Mouse (Mus musculus): ENCODE measurements at regions not wholly inside any gene's neighbourhood (a gene's known extent, or its start where the extent isn't known, plus 50 kb on each side); places are given as distances from the start of the nearest gene placed in this dataset.
"Not testable (repeated sequence)": the region's sequence is repeated elsewhere in the genome, so short reads cannot be mapped to it uniquely, and the experiment has no call there.

DNA sequence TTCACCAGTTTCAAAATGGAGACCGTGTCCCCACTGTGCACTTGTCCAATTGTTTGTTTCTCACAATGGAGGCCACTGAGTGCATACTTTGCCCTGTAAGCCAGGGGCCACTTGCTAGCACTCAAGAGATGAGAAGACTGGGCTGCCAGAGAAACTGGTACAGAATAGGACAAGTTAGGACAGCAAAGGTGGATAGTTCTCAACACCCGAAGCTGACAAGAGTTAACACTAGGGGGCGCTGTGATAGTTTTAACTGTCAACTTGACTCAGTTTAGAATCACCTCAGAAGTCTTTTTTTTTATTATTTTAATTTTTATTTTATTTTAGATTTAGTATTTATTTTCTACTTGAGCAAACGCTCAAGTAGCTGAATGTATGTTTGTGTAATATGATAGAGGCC, 188.2 kb upstream of the Asap2 start:
- not testable (repeated sequence) for ATAC-seq

DNA sequence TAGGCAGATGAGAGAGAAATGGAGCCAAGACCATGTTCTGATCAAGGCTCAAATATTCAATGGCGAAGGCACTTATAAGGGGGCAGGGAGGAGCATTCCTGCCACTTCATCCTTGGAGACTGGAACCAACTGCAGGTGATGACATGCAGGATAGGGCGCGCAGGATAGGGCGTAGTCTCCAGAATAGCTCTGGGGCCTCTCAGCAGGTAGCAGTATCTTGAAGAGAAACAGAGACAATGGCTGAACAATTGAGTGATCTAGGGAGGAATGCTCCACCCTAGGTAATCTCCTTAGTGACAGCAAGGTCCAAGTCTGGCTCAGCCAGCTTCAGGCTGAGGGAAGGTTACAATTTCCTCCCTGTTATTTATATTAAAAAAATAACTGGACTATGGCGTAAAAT, 184.8 kb upstream of the Asap2 start:
- not testable (repeated sequence) for ATAC-seq

DNA sequence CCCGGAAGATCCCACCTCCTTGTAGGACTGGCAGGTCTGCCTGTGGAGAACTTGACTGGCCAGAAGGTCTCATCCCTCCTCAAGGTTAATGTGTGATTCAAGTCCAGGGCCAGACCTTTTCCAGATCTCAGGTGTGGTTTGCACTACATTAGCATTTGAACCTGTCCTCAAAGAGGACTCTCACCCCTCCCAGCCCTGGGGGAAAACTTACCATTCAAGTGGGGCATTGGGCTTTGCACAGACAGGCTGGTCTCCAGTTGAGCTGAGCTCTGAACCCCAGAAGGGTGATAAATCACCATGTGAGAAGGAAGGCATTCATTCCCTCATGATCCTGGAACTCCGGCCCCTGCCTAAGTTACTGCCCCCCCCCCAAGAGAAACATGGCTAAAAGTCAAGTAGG, 183.6 kb upstream of the Asap2 start:
- ATAC-seq: no peak

DNA sequence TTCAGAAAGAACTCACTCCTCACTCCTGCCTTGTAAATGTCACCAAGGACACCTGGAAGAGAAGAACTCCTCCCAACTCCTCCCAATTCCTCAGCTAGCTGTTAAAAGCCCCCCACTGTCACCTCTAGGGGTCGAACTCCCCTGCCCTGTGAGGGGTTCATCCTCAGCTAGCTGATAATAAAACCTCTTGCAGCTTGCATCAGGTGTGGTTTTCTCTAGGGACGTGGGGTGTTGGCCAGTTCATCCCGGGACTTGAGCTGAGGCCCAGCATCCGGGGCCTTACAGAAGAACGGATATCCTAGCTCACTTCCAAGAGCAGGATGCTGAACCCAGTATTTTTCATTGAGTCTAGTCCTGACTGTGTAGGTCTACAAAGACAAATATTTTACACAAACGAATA, 176.4 kb upstream of the Asap2 start:
- ATAC-seq: not testable (repeated sequence)

DNA sequence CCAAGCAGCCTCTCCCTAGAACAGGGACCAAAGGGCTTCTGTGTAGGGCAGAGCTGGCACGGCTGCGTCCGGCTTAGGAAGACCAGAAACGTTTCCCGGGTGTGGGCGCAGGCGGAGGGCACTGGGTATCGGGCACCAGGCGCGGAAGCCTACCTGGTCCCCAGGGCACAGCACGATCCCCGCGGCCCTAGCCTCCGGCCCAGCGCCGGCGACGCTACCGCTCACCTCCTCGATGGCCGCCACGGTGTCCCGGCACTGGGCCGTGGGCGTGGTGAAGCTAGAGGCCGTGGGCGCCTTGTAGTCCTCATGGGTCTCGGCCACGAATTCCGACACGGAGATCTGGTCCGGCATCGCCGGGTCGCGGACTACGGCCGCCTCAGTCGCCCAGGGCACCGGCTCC, 175.1 kb upstream of the Asap2 start:
- ATAC-seq: not testable (repeated sequence)

DNA sequence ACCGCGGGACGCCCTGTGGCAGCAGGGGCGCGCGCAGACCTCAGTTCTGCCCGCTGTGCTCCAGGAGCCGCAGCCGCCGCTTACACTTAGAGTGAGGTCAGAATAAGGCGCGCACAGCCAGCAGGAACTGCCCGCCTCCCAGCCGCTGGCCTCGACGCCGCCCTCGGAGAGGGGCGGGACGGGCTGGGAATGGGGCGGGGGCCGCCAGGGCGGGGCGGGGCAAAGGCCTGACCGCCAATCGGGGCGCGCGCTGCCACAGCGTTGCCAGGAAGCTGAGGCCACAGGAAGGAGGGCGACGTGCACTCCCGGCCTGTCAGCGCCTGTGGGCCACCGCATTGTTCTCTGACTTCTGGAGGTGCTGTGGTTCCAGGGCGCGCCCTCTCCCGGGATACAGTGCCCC, 174.7 kb upstream of the Asap2 start:
- ATAC-seq: no peak

DNA sequence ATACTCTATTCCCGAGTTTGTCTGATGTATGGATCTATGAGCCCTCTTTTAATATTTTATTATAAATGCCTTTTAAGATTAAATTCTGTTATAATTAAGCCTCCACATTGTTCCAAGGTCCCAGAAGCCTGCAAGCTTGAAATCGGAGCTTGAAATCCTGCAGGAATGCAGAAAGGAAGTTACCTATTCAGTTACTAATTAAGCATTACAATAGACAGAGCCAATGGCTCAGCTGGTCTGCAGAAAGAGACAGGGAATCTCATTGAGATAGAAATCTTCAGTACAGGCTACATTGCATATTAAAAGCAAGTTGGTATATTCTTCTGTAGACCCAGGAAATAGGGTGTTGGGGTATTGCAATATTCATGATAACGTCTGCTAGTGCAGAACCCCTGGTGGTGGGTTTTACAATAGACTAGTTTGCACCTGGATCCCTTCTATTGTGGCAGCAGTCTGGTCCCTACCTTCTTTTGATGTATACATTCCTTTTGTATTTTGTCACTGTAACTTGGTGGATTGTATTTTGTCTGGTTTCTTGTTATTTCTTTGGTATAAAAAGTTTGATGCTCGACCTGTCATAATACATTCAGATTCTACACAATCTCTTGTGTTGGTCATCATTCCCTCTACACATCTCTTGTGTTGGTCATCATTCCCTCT, 146.5 kb upstream of the Asap2 start:
- ATAC-seq: not testable (repeated sequence)

DNA sequence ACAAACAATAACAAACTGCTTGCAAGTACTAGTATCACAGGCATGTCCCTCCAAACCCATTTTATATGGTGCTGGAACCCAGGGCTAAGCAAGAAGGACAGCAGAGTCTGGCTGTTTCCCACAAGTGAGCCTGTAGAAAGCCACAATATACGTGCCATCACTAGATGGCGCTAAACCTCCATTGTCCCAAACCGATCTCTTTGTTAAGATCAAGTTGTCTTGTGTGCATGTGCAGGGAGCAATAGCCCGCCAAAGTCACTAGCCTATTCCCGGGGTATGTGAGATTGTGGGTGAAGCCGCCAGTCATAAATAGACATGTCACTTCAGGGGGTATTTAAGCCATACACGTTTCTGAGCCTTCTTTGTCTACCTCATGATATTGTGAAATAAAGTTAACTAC, 145.4 kb upstream of the Asap2 start:
- not testable (repeated sequence) for ATAC-seq

DNA sequence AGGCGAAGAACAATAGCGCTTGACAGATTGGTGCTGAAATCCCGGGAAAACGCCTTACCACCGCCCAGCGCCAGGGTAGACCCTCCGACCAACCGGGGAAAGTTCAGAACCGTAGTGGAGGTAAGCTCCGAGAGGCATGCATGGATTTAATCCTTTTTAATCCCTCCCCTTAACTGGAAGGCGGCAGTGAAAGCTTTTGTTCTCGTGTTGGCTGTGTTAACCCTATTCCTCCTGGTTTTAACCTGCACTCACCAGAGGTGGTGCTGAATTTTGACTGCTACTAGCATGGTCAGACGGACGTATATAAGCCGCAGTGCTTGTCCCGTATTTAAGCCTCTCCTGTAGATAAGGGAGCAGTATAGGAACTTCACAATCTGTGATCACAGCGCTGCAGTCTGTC, 145.0 kb upstream of the Asap2 start:
- no peak for ATAC-seq

DNA sequence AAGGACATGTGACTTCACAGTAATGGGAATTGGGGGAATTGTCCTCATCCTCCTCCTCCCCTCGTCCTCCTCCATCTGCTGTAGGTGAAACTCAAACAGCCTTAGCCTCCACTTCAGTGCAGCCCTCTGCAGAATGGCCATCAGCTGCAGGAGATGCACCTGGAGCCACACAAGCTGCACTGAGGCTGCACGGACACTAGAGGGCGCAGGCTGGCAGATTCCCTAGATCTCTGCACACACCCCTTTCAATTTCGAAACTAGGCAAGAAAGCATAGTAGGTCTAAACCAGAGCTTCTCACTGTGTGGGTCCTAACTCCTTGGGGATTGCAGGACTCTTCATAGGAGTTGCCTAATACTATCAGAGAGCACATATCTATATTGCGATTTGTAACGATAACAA, 106.2 kb upstream of the Asap2 start:
- not testable (repeated sequence) for ATAC-seq

DNA sequence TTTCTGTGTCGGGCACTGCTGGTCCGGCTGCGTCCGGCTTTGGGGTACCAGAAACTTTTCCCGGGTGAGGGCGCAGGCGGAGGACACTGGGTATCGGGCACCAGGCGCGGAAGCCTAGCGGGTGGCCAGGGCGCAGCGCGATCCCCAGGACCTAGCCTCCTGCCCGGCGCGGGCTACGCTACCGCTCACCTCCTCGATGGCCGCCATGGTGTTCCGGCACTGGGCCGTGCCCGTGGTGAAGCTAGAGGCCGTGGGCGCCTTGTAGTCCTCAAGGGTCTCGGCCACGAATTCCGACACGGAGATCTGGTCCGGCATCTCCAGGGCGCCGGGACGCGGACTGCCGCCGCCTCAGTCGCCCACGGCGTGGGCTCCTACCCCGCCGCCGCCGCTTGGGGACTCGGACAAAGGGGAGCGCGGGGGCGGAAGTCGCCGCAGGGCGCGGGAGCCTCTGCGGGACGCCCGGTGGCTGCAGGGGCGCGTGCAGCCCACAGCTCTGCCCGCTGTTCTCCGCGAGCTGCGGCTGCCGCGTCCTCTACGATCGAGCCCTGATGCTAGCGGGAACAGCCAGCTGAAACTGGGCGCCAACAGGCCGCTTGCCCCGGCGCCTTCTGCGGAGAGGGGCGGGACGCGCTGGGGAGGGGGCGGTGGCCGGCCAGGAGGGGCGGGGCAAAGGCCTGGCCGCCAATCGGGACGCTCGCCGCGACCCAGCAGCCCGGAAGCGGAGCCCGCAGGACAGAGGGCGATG, 69.4 kb upstream of the Asap2 start:
- peak; percentile 74 for ATAC-seq

DNA sequence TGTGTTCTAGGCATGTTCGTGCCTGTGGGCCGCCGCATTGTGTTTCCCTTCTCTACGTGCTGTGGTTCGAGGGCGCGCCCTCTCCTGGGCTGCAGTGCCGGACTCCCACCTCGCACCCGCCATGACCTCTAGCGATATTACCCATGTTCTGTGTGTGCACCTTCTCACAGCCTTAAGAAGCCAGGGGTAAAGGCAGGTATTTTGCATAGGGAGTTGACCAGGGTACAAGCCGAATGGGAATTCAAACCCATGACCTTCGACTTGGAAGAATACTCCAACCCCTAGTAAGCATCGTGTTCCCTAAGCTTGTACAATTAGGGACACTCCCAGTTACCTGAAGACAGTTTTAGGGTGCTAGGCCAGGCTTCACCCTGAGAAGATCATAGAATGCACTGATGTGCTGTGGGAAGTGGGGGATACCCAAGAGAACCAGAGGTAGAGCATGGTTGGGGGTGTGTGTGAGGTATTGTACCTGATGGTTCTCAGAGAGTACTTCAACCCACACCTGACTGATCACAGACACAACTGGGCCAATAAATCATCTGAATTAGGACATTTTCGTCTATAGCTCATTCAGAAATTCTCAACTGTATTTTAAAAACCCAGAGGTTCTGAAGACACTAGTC, 68.7 kb upstream of the Asap2 start:
- ATAC-seq: not testable (repeated sequence)

DNA sequence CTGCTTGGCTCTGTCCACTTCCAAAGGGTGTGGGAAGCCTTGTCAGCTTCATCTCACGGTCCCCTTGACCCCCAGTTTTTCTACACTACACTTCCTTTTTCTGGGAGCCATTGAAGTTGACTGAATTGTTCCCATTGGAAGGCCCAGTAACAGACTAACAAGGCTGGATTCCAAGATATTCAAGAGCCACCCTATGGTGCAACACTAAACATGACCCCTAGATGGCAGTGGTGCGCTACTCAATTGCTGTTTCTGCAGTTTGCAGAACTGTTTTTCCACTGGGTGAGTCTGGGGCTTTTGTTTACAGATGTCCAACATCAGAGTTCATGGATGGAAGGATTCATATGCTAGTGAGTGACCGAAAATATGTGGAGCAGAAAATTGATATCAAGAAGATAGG, 61.3 kb upstream of the Asap2 start:
- ATAC-seq: not testable (repeated sequence)
